Mouse (Mus musculus): Measurements from ENCODE around the gene Tecta. TPM values are rescaled to one million over a fixed set of nuclear protein-coding genes. Genes with fewer than 3 reads are reported as not detected.
A peak's percentile ranks its signal among the peaks of the same experiment; 100 is the strongest.

The Tecta gene
- total RNA-seq, 1 experiment from 2014 or later, result 0.22 TPM

- no peak for DNase-seq
These were observed 79.1 kb downstream of the Tecta start for GRCm38 (mm10) chr9:42320616-42321015.

DNA sequence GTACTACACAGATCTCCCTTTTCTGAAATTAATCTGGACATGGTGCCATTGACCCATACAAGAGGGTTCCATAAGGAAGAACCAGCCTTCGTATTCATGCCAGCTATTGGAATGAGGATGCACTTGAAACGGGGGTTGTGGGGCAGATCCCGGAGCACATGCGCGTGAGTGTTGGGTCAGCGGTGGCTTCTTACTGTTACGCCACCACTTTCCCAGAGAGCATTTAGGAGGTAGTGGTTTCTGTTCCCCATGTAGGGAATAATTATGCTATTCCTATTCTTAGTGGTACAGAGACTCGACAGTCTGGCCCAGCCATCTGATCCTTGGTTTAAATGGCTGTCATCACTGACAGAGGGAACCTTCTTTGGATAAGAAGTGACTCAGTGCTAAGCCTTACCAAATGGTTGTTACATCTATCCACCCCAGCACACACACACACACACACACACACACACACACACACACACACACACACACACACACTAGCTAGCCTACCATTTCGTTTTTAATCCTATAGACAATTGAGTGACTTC, 81.2 kb downstream of the Tecta start:
- no peak for DNase-seq

GRCm38 (mm10) chr9:42317337-42317736, 82.4 kb downstream of the Tecta start:
- peak; percentile 78 for DNase-seq

DNA sequence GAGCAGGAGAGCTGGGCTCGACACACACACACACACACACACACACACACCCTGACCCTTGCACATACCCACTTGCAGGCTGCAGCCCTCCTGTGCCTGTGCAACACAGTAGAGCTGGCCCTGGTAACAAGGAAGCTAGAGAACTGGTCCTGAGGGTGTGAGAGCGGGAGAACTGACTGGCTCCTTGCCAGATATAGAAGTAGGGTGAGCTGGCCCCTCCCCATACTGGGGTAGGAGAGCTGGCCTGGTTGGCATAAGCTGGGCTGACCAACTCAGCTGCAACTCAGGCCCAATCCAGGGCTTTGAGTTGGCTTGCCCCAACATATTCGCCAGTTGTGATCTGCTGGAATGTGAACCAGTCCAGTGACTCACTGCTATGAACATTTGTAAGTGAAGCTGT, 83.9 kb downstream of the Tecta start:
- peak; percentile 54 for DNase-seq

GRCm38 (mm10) chr9:42314959-42315358, 84.8 kb downstream of the Tecta start:
- DNase-seq, result peak; percentile 20

- no peak for DNase-seq
These were observed 85.3 kb downstream of the Tecta start for GRCm38 (mm10) chr9:42314388-42314787.

- DNase-seq, result no peak
These were observed 85.9 kb downstream of the Tecta start for GRCm38 (mm10) chr9:42313872-42314271.

DNA sequence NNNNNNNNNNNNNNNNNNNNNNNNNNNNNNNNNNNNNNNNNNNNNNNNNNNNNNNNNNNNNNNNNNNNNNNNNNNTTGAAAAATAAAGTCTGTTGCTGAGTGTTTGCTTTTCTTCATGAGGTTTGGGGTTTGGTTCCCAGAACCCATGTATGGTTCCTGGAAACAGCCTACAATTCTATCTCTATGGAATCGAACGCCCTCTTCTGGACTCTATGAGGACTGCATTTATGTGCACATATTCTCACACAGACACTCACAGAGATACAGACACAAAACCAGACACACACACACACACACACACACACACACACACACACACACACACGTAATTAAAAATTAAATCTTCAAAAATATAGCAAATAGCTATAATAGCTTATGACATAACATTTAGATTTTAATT, 88.4 kb downstream of the Tecta start:
- no peak for DNase-seq

- DNase-seq, result peak; percentile 61
These were observed 95.8 kb downstream of the Tecta start for GRCm38 (mm10) chr9:42303894-42304293.

DNA sequence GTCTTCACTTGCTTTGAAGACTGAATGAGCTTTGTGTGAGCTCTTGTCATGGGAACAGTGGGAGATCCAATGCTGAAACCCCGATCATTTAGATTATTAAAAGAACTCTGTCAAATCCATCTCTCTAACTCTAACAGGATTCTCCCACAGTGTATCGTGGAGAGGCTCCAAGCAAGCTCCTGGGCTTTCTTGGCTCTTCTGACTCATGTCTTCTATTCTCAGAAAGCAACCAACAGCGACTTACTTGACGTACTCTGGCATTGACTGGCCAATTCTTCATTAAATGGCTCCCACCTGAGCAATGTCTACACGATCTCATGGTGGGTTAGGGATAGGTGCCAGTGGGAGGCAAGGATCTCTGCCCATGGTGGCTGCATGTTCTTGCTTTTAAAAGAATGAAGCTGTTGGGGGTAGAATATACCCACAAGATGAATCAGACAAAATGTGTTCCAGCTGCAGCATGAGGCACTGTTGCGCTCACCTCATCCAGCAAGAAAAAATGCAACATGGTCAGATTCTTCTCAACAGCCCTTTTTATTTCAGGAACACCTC, 98.6 kb downstream of the Tecta start:
- no peak for DNase-seq

GRCm38 (mm10) chr9:42296297-42296922, 103.3 kb downstream of the Tecta start:
- DNase-seq, result no peak

GRCm38 (mm10) chr9:42294131-42294530, 105.6 kb downstream of the Tecta start:
- DNase-seq, result no peak

GRCm38 (mm10) chr9:42293596-42293995, 106.1 kb downstream of the Tecta start:
- no peak for DNase-seq

DNA sequence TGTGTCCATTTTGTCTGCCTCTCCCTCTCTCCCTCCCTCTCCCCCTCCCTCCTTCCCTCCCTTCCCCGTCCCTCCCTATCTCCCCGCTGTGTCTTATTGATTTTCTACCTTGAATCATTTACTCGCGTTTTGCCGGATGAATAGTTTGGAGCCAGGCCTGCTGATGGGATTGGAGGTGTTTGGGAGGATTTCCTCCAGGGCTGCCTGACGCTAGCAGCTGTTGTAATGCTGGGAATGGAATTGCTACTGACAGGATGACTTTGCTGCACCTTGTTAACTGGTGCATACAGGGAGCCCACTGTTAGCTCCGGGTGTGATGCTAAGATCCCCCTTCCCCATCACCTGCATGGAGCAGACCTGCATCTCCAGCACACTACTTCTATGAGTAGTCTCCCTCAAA, 106.7 kb downstream of the Tecta start:
- DNase-seq, result no peak

DNA sequence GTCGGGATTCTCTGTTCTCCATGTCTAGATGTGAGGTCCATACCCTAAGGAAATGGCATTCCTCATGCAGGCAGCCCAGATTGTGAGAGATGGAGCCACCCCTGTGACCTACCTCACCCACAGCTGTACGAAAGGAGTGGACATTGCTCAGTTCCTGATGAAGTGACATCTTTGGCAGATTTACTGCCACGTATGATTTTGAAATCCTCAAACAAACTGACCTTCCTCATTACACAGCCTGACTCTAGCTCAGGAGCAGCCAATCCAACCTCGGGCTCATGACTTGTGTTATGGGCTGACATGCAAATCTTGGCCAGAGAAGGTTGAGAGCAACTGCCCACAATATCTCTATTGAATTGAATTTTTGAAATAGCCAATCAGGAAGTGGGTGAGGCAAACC, 120.1 kb downstream of the Tecta start:
- no peak for DNase-seq

Small RNA genes lying within 50 kb of the gene (microRNA-seq; reads per million reads assigned to microRNA genes)
- gene Gm44311, result 0 reads per million in 2 experiments

Other genes starting within 250 kb of the Tecta start
- gene Sc5d, start 135.7 kb downstream of the Tecta start, total RNA-seq (2021), result 42.6 and 60.6 TPM in 2 replicates
- 43.2 and 51.3 TPM in 2 replicates for gene Tbcel, start 107.9 kb upstream of the Tecta start, total RNA-seq (2021)

All from adrenal gland, postnatal 14 days (tissue).